Mouse (Mus musculus) adrenal gland, adult 2 months (tissue): ENCODE measurements around the gene Mrps36. TPM values are rescaled to one million over a fixed set of nuclear protein-coding genes. Genes with fewer than 3 reads are reported as not detected.
"Not testable (repeated sequence)": the region's sequence is repeated elsewhere in the genome, so short reads cannot be mapped to it uniquely, and the experiment has no call there.

Source experiments
- DNase-seq: peaks from one replicate; pipeline ENCODE4 v3.0.0; 2021
- polyA plus RNA-seq: library from polyadenylated mRNA; depleted of rRNA; stranded (reverse); fragments of >200 nt; gene quantifications from 2 replicates; pipeline ENCODE4 v1.2.3, GENCODE M21; 2012; rRNA removed
- total RNA-seq, 2 experiments: library from RNA; stranded (reverse); gene quantifications; 2 replicates each; pipeline ENCODE4 v1.2.3; 2021

The Mrps36 gene
- total and polyA plus RNA-seq, 3 experiments = 23.5 to 141 (median 133) TPM

GRCm38 (mm10) chr13:100732756-100733155, 11.7 kb downstream of the Mrps36 start:
- no peak for DNase-seq

- not testable (repeated sequence) for DNase-seq
Measured at GRCm38 (mm10) chr13:100731462-100732046, 12.9 kb downstream of the Mrps36 start.

- peak; percentile 96 for DNase-seq
Measured at GRCm38 (mm10) chr13:100730861-100731176, 13.6 kb downstream of the Mrps36 start, which contains the start of gene Cdk7. Gene Cdk7 (minus strand): TSS chr13:100730939.

DNA sequence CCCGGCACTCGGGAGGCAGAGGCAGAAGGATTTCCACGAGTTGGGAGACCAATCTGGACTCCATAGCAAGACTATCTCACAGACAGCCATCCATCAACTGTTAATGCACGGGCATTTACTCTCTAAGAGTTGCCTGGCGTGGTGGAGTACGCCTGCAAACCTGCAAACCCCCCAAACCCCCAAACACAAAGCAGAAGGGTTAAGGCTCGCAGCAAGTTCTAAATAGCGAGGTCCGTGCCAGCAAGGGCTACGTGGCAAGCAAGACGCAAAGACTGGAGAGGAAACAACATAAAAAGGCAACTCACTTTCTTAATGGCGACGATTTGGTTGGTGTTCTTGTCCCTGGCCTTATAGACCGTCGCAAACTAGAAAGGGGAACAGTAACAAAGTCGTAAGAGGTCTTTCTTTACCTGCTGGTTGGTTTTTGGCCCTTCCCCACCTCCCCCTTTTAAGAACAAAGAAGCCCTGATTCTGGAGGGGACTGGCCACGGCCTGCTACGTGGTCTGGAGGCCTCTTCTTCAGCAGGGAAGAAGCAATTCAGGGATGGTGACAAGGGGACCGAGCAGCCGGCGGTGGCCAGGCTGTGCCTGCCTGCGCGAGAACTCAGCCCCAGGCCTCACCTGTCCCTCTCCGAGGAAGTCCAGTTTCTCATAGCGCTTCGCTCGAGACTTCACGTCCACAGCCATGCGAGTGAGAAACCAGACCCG, 14.2 kb downstream of the Mrps36 start:
- peak; percentile 19 for DNase-seq

GRCm38 (mm10) chr13:100728530-100728929, 15.9 kb downstream of the Mrps36 start:
- not testable (repeated sequence) for DNase-seq

- no peak for DNase-seq
Measured at GRCm38 (mm10) chr13:100728086-100728485, 16.4 kb downstream of the Mrps36 start.

DNA sequence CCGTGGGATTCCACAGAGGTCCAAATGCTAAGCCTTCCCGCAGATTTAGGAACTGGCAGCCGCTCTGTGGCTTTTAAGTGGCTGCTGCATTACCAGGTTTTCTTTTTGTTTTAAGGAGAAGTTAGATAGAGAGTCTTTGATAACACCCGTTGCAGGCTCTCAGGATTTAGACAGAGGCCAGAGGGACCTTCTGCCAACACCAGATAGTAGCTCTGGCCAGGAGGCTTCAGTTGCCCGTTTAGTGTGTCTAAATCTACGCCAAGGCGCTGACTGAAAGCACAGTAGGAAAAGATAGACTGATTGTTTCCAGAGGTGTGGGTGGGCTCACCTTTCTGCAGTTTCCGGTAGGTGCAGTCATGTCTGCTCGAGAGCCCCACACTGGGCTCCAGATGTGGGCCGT, 19.3 kb downstream of the Mrps36 start:
- DNase-seq = no peak

GRCm38 (mm10) chr13:100724051-100724754, 20.3 kb downstream of the Mrps36 start:
- DNase-seq = no peak

- DNase-seq = no peak
Measured at GRCm38 (mm10) chr13:100721656-100722055, 22.8 kb downstream of the Mrps36 start.

- DNase-seq = no peak
Measured at GRCm38 (mm10) chr13:100715467-100715866, 29.0 kb downstream of the Mrps36 start.

DNA sequence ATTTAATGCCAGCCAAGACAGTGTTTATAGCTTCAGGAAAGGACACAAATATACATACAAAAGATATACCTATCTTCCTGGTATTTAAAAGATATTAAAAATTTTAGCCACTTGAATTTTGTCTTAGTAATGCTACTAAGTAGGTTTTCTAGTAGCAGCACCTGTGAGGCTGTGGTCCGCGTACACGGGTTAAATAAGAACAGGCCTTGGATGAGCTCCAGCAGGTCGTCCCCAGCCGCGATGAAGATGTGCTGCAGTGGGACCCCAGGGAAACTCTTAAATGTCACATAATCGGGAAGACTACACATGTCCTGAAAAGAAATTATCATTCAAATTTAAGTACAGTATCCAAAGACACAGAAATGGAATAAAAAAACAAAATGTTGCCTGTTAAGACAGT, 38.3 kb downstream of the Mrps36 start:
- no peak for DNase-seq

DNA sequence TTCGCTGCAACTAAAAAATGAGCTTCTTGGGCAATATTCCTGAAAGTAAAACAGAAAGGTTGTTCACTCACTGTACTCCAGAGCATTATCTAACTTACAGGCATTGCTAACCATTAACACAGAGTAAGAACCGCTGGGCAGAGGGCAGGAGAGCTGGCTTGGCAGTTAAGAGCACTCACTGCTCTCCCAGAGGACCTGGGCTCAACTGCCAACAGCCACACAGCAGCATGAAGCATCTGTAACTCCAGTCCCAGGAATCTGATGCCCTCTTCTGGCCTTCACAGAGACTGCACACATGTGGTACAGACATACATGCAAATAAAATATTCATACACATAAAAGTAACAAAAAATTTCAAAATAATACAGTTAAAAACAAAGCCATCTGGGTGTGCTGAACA, 41.0 kb downstream of the Mrps36 start:
- DNase-seq = no peak

DNA sequence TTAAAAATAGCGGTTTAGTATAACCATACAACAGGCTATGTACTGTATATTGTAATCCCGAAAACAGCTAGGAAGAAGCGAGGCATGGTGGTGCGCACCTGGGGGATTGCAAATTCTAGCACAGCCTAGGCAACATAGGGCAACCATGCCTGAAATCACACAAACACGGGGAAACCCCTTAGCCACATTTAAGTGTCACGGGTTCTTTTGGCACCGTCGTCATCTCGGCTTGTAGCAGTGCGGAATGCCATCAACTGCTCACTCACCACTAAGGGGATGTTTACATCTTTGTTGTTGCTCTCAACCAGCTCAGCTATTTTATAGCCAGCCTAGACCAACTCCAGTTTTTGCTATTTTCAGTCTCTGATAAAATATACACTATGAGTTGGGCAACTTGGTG, 45.6 kb downstream of the Mrps36 start:
- no peak for DNase-seq

DNA sequence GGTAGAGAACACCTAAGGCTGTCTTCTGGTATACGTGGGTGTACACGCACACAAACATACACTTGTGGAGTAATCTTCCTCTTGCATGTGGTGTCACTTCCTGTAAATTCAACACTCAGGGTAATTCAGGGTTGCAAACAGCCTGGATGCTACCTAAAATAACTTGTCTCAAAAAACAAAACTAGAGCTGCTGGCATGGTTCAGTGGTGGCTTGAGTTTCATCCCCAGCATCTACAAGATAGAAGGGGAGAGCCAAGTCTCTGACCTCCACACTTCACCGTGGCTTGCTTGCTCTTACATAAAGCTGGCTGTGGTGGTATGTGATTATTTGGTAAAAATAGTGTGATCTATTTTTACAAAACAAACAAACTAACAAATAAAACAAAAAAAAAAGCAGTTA, 46.9 kb downstream of the Mrps36 start:
- no peak for DNase-seq

DNA sequence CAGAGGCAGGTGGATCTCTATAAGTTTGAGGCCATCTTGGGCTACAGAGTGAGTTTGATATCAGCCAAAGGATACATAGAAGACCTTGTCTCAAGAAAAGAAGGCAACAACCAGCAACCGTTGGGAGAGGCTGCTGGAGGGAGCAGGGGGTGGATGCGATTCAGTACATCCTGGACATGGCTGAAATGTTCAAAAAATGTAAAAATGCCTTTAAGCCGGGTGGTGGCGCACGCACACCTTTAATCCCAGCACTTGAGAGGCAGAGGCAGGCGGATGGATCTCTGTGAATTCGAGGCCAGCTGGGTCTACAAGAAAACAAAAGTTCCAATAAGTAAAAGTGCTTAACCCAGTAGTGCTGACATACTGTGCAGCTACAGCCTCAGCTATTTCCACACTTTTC, 56.9 kb downstream of the Mrps36 start:
- no peak for DNase-seq

Other genes starting within 250 kb of the Mrps36 start
- 10 to 100 TPM in 1 of 2 experiments, 1 to 10 TPM in 1; 5.7 to 23.9 TPM for gene Ocln, start 191.9 kb downstream of the Mrps36 start, total RNA-seq
- gene Ocln, start 191.9 kb downstream of the Mrps36 start, polyA plus RNA-seq = 0.32 and 0.49 TPM in 2 replicates
- under 1 TPM; 0.32 to 0.55 TPM for gene Marveld2, start 127.7 kb downstream of the Mrps36 start, total RNA-seq
- 0.25 and 0.30 TPM in 2 replicates for gene Marveld2, start 127.7 kb downstream of the Mrps36 start, polyA plus RNA-seq
- 10 to 100 TPM; 70.3 to 79.1 TPM for gene Ak6, start 93.7 kb downstream of the Mrps36 start, total RNA-seq
- 7.5 and 10.1 TPM in 2 replicates for gene Ak6, start 93.7 kb downstream of the Mrps36 start, polyA plus RNA-seq
- gene Rad17, start 93.6 kb downstream of the Mrps36 start, total RNA-seq = 10 to 100 TPM; 20.5 to 23.0 TPM
- 1.7 and 2.0 TPM in 2 replicates for gene Rad17, start 93.6 kb downstream of the Mrps36 start, polyA plus RNA-seq
- gene Taf9, start 93.1 kb downstream of the Mrps36 start, total RNA-seq = 10 to 100 TPM; 12.2 to 16.6 TPM
- gene Taf9, start 93.1 kb downstream of the Mrps36 start, polyA plus RNA-seq = 0.26 TPM in 1 of 2 replicates, not detected in the other
- gene Ccdc125, start 74.9 kb downstream of the Mrps36 start, total RNA-seq = 1 to 10 TPM; 1.1 to 1.5 TPM
- 0.06 and 0.29 TPM in 2 replicates for gene Ccdc125, start 74.9 kb downstream of the Mrps36 start, polyA plus RNA-seq
- 10 to 100 TPM; 36.8 to 38.8 TPM for gene Cdk7, start 13.7 kb downstream of the Mrps36 start, total RNA-seq
- 9.3 and 9.6 TPM in 2 replicates for gene Cdk7, start 13.7 kb downstream of the Mrps36 start, polyA plus RNA-seq
- gene Cenph, start 31.2 kb upstream of the Mrps36 start, total RNA-seq = under 1 TPM; 0.32 to 0.62 TPM
- gene Cenph, start 31.2 kb upstream of the Mrps36 start, polyA plus RNA-seq = 0.28 TPM in 1 of 2 replicates, not detected in the other
- gene Ccnb1, start 41.9 kb upstream of the Mrps36 start, total RNA-seq = 1 to 10 TPM; 2.2 to 2.6 TPM
- gene Ccnb1, start 41.9 kb upstream of the Mrps36 start, polyA plus RNA-seq = 0.86 and 1.2 TPM in 2 replicates
- 10 to 100 TPM; 42.5 to 45.0 TPM for gene Slc30a5, start 88.8 kb upstream of the Mrps36 start, total RNA-seq
- gene Slc30a5, start 88.8 kb upstream of the Mrps36 start, polyA plus RNA-seq = 16.9 and 19.8 TPM in 2 replicates